Mouse (Mus musculus): ENCODE results near the gene Msx1. TPM values are rescaled to one million over a fixed set of nuclear protein-coding genes. Genes with fewer than 3 reads are reported as not detected.

The Msx1 gene
- polyA plus RNA-seq, 1 experiment from 2014 or later, result 121 TPM

- no peak overlapping the region for H3K9ac ChIP-seq (ENCODE audit: low read depth, low read length)
- no peak overlapping the region for H3K4me2 ChIP-seq (replicated peaks; ENCODE audit: low read depth, low read length)
- H3K4me3 ChIP-seq (ENCODE audit: low read depth, low read length), result no peak overlapping the region
- peaks cover 16% of the 10 kb centered on the region for H3K4me1 ChIP-seq (replicated peaks; ENCODE audit: control insufficient read depth, insufficient read depth, low read length)
- WGBS, result under 1% methylated on average over 10 of the region's 10 CpGs
- no peak overlapping the region for H3K27ac ChIP-seq (ENCODE audit: low read depth, low read length)
- DNase-seq (ENCODE audit: low spot score) (no peak), ATAC-seq (ENCODE audit: low FRiP score) (no peak)
- H3K9me3 ChIP-seq (ENCODE audit: control insufficient read depth, low read length), result no peaks in the 10 kb centered on the region
- H3K27me3 ChIP-seq (ENCODE audit: control insufficient read depth, insufficient read depth, low read length), result peaks cover 90% of the 10 kb centered on the region
- no peaks in the 10 kb centered on the region for H3K36me3 ChIP-seq (ENCODE audit: control insufficient read depth, insufficient read depth, low read length)
Observed at GRCm38 (mm10) chr5:37829296-37829670, 4.9 kb upstream of the Msx1 start.

GRCm38 (mm10) chr5:37828591-37829295 is 4.4 kb upstream of the Msx1 start:
- DNase-seq (ENCODE audit: low spot score) (peak; percentile 68), ATAC-seq (ENCODE audit: low FRiP score) (no peak)
- Histone ChIP-seq H3K4me3 (ENCODE audit: low read depth, low read length) (no peak overlapping the region), H3K4me1 (replicated peaks; ENCODE audit: control insufficient read depth, insufficient read depth, low read length) (peaks cover 17% of the 10 kb centered on the region), H3K4me2 (replicated peaks; ENCODE audit: low read depth, low read length) (peak overlapping the region; percentile 40), H3K36me3 (ENCODE audit: control insufficient read depth, insufficient read depth, low read length) (no peaks in the 10 kb centered on the region), H3K9me3 (ENCODE audit: control insufficient read depth, low read length) (no peaks in the 10 kb centered on the region), H3K27ac (ENCODE audit: low read depth, low read length) (no peak overlapping the region), H3K9ac (ENCODE audit: low read depth, low read length) (no peak overlapping the region), H3K27me3 (ENCODE audit: control insufficient read depth, insufficient read depth, low read length) (peaks cover 90% of the 10 kb centered on the region)
- under 1% methylated on average over 35 of the region's 35 CpGs for WGBS

- H3K9ac ChIP-seq (ENCODE audit: low read depth, low read length), result no peak overlapping the region
- H3K9me3 ChIP-seq (ENCODE audit: control insufficient read depth, low read length), result no peaks in the 10 kb centered on the region
- no peak overlapping the region for H3K4me3 ChIP-seq (ENCODE audit: low read depth, low read length)
- H3K27me3 ChIP-seq (ENCODE audit: control insufficient read depth, insufficient read depth, low read length), result peaks cover 87% of the 10 kb centered on the region
- peak; percentile 59 for DNase-seq (ENCODE audit: low spot score)
- H3K4me2 ChIP-seq (replicated peaks; ENCODE audit: low read depth, low read length), result peak overlapping the region; percentile 40
- under 1% methylated on average over 14 of the region's 14 CpGs for WGBS
- no peak overlapping the region for H3K27ac ChIP-seq (ENCODE audit: low read depth, low read length)
- no peaks in the 10 kb centered on the region for H3K36me3 ChIP-seq (ENCODE audit: control insufficient read depth, insufficient read depth, low read length)
- H3K4me1 ChIP-seq (replicated peaks; ENCODE audit: control insufficient read depth, insufficient read depth, low read length), result peaks cover 20% of the 10 kb centered on the region
- no peak for ATAC-seq (ENCODE audit: low FRiP score)
Observed at GRCm38 (mm10) chr5:37828001-37828400, 3.6 kb upstream of the Msx1 start.

DNA sequence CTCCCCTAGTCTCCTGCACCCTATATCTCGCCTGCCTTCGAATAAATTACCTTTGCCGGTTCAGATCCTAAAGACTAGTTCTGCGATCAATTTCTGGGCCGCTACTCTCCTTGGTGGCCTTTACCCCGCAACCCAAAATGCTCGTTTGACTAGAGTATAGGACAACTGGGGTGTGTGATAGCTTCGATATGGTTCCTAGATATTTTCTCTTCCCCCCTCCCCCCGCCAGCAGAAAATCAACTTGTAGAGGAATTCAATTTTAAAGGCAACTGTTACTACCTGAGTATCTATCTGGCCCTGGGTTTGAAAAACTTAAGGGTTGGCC is 3.2 kb upstream of the Msx1 start:
- Histone ChIP-seq H3K36me3 (ENCODE audit: control insufficient read depth, insufficient read depth, low read length) (no peaks in the 10 kb centered on the region), H3K27me3 (ENCODE audit: control insufficient read depth, insufficient read depth, low read length) (peaks cover 83% of the 10 kb centered on the region), H3K4me1 (replicated peaks; ENCODE audit: control insufficient read depth, insufficient read depth, low read length) (peaks cover 20% of the 10 kb centered on the region), H3K9me3 (ENCODE audit: control insufficient read depth, low read length) (no peaks in the 10 kb centered on the region), H3K27ac (ENCODE audit: low read depth, low read length) (no peak overlapping the region), H3K9ac (ENCODE audit: low read depth, low read length) (no peak overlapping the region), H3K4me3 (ENCODE audit: low read depth, low read length) (peak overlapping the region; percentile 14), H3K4me2 (replicated peaks; ENCODE audit: low read depth, low read length) (peak overlapping the region; percentile 40)
- ATAC-seq (ENCODE audit: low FRiP score) (no peak), DNase-seq (ENCODE audit: low spot score) (peak; percentile 71)
- WGBS, result 1% methylated on average over 9 of the region's 9 CpGs

DNA sequence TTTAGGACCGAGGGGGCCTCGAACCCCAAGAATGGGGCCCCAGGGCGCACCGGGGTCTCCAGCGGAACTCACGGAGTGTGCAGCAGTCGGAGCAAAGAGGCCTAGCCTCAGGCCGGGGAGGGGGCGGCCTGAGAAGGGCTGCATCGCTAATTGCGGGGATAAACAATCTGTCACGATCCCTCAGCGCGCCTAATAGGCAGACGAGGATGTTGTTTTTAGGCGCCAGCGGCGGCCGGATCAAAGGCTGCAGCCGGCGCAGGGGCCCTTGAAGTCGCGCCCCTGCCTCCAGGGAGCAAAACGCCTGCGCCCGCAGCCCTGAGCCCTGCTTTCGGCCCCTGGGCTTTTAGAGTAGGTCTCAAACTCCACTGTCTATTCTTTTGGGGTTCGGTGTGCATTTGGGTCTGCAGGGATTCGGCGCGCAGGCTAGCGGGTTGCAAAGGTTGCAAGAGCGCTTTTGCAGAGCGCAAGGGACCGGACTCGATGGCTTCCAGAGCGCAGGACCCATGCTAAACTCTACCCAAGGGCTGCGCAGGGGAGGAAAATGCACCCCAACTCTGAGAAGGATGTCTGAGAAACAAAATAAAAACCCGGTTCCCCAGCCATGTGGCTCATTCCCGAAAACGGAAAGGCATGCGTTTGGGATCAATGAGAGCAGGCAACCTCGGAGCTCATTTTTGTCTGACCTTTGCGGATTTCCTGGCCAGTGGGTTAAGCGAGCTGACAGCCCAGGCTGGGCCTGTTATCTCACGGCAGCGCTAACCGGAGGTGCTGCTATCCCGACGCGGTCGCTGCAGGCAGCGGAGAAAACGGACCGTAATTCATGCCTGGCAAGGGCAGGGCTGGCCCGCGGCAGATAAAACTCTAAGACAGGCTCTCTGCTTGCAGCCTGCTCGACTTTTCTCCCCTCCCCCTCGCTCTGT is 2.6 kb upstream of the Msx1 start:
- 0 out of 2 replicates have a peak overlapping the region, but pooled peaks have one; percentile 17 for H3K27ac ChIP-seq (ENCODE audit: low read depth, low read length)
- DNase-seq (ENCODE audit: low spot score) (peak; percentile 77), ATAC-seq (ENCODE audit: low FRiP score) (no peak)

DNA sequence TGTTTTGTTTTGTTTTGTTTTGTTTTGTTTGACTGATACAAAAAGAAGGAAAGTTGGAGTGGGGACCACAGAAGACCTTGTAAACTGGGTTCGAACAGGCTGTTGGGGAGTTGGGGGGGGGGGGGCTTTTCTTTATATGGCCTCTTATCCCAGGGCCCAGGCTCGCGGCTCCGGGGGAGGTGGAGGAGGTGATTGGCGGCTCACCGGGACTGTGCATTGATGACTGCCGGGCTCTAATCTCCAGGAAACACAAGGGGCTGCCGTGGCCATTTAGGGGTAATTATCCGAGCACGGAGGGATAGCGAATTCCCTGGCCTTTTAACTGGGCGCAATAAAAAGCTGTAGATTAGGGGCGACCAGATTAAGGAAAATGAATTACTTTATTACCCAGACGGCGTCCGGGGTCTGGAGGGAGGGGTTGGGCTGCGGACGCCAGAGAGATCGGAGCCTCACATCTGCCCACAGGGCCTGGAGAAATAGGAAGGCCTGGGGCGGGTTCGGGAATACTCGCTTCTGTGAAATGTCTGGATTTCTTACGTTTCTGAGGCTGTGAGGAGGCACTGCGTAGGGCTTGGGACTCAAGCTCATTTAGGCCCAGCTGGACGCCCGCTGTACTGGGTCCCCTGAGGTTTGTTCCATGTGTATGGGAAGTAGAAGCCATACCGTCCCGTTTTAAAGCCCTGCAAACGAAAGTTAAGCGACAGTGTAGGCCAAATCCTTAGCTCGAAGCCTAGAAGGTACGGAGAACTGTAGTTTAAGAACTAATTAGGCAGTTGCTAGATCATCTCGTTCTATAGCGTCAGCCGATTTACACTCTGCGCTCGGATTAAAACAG is 1.4 kb upstream of the Msx1 start:
- ATAC-seq (ENCODE audit: low FRiP score), result no peak
- H3K9ac ChIP-seq (ENCODE audit: low read depth, low read length), result 0 out of 2 replicates have a peak overlapping the region, but pooled peaks have one; percentile 11

More for the DNA sequence above, 2.6 kb upstream of the Msx1 start:
- WGBS, result under 1% methylated on average over 59 of the region's 59 CpGs
- peaks cover 81% of the 10 kb centered on the region for H3K27me3 ChIP-seq (ENCODE audit: control insufficient read depth, insufficient read depth, low read length)
- H3K9me3 ChIP-seq (ENCODE audit: control insufficient read depth, low read length), result no peaks in the 10 kb centered on the region
- H3K9ac ChIP-seq (ENCODE audit: low read depth, low read length), result 0 out of 2 replicates have a peak overlapping the region, but pooled peaks have one; percentile 15
- peak overlapping the region; percentile 40 for H3K4me2 ChIP-seq (replicated peaks; ENCODE audit: low read depth, low read length)
- H3K4me1 ChIP-seq (replicated peaks; ENCODE audit: control insufficient read depth, insufficient read depth, low read length), result peaks cover 20% of the 10 kb centered on the region
- H3K36me3 ChIP-seq (ENCODE audit: control insufficient read depth, insufficient read depth, low read length), result no peaks in the 10 kb centered on the region
- H3K4me3 ChIP-seq (ENCODE audit: low read depth, low read length), result peak overlapping the region; percentile 14

GRCm38 (mm10) chr5:37825111-37825600 is 773 bp upstream of the Msx1 start:
- H3K4me3 ChIP-seq (ENCODE audit: low read depth, low read length), result no peak overlapping the region
- no peak overlapping the region for H3K4me2 ChIP-seq (replicated peaks; ENCODE audit: low read depth, low read length)
- no peak for ATAC-seq (ENCODE audit: low FRiP score)
- no peaks in the 10 kb centered on the region for H3K9me3 ChIP-seq (ENCODE audit: control insufficient read depth, low read length)
- DNase-seq (ENCODE audit: low spot score), result peak; percentile 52
- peaks cover 20% of the 10 kb centered on the region for H3K4me1 ChIP-seq (replicated peaks; ENCODE audit: control insufficient read depth, insufficient read depth, low read length)
- H3K27me3 ChIP-seq (ENCODE audit: control insufficient read depth, insufficient read depth, low read length), result peaks cover 79% of the 10 kb centered on the region
- no peak overlapping the region for H3K9ac ChIP-seq (ENCODE audit: low read depth, low read length)
- H3K27ac ChIP-seq (ENCODE audit: low read depth, low read length), result no peak overlapping the region
- no peaks in the 10 kb centered on the region for H3K36me3 ChIP-seq (ENCODE audit: control insufficient read depth, insufficient read depth, low read length)
- WGBS, result 4% methylated on average over 7 of the region's 7 CpGs

More for the DNA sequence above, 1.4 kb upstream of the Msx1 start:
- Histone ChIP-seq H3K9me3 (ENCODE audit: control insufficient read depth, low read length) (no peaks in the 10 kb centered on the region), H3K27me3 (ENCODE audit: control insufficient read depth, insufficient read depth, low read length) (peaks cover 80% of the 10 kb centered on the region), H3K27ac (ENCODE audit: low read depth, low read length) (0 out of 2 replicates have a peak overlapping the region, but pooled peaks have one; percentile 17), H3K4me3 (ENCODE audit: low read depth, low read length) (peak overlapping the region; percentile 10; the same call in 1 of the 2 replicates), H3K4me2 (replicated peaks; ENCODE audit: low read depth, low read length) (peak overlapping the region; percentile 40), H3K36me3 (ENCODE audit: control insufficient read depth, insufficient read depth, low read length) (no peaks in the 10 kb centered on the region), H3K4me1 (replicated peaks; ENCODE audit: control insufficient read depth, insufficient read depth, low read length) (peaks cover 20% of the 10 kb centered on the region)
- WGBS, result under 1% methylated on average over 37 of the region's 37 CpGs
- DNase-seq (ENCODE audit: low spot score), result peak; percentile 70

Data from hindbrain, embryonic 11.5 days (tissue).